Mouse (Mus musculus) stomach, postnatal 0 days (tissue): Measurements from ENCODE around the gene Chaf1b.

Experiments
- CTCF ChIP-seq: IDR thresholded peaks from 2 replicates; pipeline ENCODE4 v1.5.1; 2016; ENCODE audit warnings: antibody characterized with exemption, low read depth, mild to moderate bottlenecking, moderate library complexity
- EP300 ChIP-seq: optimal IDR thresholded peaks from 2 replicates; pipeline ENCODE3; 2016; ENCODE audit warnings: antibody characterized with exemption

DNA sequence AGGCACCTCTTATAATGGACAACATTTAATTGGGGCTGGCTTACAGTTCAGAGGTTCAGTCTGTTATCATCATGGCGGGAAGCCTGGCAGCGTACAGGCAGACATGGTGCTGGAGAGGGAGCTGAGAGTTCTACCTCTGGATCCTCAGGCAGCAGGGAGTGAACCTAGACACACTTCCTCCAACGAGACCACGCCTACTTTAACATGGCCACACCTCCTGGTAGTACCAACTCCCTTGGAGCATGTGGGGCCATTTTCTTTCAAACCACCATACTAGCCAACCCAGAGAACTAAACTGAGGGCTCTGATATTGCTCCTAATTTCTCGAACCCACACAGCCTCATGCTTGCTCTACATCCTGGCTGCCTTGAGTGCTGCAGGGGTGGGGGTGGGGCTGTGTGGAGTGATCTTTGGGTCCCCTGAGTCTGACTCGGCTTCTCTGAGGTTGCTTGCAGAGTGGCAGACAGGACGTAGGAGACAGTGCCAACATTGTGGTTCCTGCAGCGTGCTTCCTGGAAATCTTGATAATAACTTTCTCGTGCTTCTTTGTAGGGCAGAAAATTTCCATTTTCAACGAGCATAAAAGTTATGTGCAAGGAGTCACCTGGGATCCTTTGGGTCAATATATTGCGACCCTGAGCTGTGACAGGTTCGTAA lies 7.4 kb downstream of the Chaf1b start:
- TF ChIP-seq CTCF (no peak), EP300 (no peak)
